Mouse (Mus musculus): ENCODE measurements at regions not wholly inside any gene's neighbourhood (a gene's known extent, or its start where the extent isn't known, plus 50 kb on each side); places are given as distances from the start of the nearest gene placed in this dataset.

- TF ChIP-seq CTCF (conservative IDR thresholded peaks at IDR 0.05; ENCODE audit: low read length): no peak
- no peak for TF ChIP-seq POU5F1 (IDR thresholded peaks at IDR 0.05; ENCODE audit: borderline replicate concordance, low read length)
Measured at GRCm38 (mm10) chr8:92158219-92158618, 199.2 kb upstream of the Irx5 start.

Measured in E14TG2a.4 (cell line).